Mouse (Mus musculus) layer of hippocampus, postnatal 36 days (tissue): ENCODE measurements at regions not wholly inside any gene's neighbourhood (a gene's known extent, or its start where the extent isn't known, plus 50 kb on each side); places are given as distances from the start of the nearest gene placed in this dataset.

Experiments
- DNase-seq, 2 experiments: peaks; one replicate each; pipeline ENCODE4 v3.0.0; 2022

DNA sequence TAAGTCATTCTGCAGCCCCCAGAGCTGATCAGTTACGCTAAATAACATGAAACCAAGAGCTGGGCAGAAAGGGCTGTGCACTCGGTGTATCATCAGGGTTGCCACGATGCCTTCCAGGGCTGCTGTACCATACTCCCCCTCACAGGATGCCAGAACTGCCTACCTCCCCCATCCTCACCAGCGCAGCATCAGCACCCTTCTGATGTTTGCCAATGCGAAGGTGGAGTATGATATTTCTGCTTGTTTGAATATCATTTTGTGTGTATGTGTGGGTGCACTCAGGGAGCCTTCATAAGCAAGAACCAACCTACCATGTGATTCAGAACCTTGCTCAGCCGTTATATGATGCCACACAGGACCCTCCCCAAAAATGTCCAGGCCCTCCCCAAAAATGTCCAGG lies 229.1 kb upstream of the Tle3 start:
- peak; percentile 24 to 26 for DNase-seq

DNA sequence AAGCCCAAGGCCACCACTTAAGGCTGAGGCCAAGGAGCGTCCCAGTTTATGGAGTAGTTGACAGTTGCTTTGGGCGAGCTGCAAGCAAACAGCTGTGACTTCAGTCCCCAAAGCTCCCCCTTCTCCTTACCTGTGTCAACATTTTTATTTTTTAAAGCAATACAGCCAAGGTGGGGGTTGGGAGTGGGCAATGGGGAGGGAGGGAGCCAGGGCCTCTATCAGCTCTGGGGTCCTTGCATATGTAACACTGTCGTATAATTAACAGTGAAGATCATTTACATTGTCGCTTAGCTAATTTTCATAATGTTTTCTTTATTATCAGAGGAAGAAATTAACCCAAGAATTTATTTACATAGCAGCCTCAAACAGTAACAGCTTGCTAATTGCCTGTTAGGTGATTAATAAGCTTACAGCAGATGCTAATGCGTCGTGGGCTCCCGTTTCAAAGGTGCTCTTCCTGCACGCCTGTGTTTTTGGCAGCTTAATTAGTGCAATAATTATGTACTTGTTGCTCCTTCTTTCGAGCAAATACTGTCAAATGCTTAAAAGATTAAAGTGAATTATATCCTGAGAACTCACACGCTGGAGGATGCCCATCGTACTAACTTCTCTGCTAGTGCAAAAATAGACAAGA lies 227.4 kb upstream of the Tle3 start:
- no peak for DNase-seq

DNA sequence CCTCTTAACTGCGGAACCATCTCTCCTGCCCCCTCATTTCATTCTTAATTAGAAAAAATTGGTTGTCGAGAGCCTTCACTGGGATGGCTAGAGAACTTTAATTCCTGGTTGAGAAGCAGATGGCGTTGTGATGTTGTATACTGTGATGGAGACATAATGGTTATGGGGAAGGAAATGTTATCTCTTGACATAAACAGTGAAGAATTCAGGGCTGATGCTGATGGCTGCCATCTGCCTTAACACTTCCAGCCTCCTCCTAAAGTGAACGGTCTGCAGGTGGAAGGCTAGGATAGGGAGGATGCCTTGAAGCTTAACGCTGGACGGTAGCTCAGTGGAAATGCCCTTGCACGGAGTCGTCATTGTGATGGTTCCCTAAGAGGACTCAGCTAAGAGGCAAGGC lies 226.4 kb upstream of the Tle3 start:
- DNase-seq, result no peak

DNA sequence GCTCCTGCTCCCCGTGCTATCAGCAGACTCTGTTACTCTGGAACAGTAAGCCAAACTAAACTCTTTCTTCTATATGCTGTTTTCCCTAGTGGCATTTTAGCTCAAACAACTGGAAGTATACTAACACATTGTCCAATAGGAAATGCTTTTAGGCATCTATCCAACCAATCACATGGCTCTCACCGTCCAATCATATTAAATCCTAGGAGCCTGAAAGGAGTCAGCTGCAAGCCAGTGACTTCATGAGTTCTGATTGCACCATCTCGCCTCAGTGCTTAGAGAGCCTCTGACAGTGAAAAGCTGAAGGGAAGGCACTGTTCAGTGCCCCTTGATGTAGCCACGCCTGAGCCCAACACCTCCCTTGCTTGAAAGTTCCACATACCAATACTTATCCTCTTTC lies 221.0 kb upstream of the Tle3 start:
- no peak for DNase-seq

DNA sequence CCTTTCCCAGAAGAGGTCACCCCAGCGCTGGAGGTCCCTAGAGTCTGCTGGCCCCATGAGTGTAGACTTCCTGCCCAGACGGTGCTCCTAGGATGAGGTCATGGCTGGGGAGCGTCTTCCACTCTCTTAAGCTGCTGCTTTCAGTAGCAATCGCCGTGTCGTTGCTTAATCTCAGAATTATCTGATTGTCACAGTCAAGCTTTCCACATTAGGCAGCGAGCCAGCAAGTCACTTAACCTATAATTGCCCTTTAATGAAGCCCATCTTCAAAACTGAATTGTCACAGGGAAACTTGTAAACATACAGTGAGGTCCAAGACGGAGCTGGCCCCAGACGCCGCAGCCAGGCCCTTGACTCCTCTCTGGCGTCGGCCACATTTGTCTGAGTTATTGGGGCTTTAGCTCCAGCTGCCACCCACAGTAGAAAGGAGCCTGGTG lies 220.2 kb upstream of the Tle3 start:
- DNase-seq, result no peak

DNA sequence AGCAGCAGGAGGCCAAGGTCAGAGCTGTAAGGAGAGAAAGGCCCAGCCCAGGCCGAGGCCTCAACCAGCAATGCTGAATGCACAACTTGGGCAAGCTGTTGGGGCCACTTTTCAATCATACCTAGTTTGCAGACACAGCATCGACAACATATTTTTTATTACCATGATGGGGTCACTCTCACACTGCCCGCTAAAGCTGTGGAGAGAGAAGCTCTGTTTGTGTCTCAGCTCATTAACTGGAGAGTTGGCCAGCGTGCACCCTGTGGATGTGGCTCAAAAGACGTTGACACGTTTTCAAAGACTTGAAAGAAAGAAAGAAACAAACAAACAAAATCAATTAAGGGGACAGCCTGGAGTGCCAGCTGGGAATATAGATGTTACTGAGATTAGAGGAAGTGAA lies 217.4 kb upstream of the Tle3 start:
- DNase-seq, result no peak

DNA sequence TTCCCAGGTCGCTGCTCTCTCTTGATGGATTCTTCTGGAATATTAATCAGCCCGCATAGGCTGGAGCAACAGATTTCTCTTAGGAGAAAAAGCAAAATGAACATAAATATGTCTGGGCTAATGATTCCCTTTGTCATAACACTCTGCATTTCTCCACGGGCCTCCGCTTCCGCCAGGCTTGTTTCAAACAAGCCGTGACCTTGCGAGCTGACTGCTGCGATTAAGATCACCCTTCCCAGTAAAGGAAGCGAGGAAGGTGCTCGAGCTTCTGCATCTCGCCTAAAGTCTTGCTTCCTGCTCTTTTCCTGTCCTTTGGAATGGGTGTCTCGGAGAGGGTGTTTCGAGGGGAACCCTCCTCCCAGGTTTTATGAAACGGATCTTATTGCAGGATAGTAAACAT lies 216.3 kb upstream of the Tle3 start:
- no peak for DNase-seq

DNA sequence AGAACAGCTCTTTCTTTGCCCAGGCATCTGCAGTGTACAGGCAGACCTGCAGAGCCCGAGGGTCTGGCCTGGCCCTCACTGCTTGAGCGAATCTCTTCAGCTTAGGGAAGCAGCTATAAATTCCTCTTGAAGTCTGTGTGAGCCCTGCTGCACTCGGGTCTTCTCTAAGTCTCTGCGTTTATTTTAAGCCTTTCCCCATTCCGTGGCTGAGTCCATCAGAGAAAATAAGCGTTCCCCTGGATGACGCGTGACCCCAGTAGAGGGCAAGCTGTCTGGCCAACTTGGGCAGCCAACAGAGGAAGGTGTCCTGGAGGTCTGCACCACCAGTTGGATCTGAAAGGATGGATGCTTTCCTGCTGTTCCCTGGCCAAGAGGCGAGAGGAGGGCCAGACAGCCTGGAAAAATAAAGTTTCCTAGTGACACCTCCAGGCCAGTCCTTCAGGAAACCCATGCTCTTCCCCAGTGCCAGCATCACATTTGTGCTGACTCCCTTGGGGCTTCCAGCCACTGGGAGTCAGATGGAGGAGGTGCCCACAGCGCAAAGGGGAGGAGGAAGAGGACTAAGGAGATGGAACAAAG lies 213.9 kb upstream of the Tle3 start:
- no peak for DNase-seq

DNA sequence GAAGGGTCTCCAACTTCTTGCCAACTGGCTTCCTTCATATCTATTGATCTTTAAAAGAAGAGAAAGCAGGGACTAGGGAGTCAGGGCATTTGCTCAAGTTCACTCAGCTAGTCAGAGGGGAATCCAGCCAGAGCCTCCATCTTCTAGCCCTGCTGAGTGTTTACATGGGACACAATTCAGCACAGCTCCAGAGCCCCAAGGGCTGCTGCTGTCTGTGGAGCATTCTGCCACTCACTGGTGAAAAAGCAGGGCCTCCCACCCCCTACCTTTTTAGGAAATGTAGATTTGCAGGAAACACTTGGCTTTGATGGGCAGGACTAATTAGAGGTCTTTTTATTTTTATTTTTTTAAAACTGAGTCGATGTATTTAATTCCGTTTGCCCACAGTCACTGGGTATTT lies 213.0 kb upstream of the Tle3 start:
- DNase-seq, result no peak

DNA sequence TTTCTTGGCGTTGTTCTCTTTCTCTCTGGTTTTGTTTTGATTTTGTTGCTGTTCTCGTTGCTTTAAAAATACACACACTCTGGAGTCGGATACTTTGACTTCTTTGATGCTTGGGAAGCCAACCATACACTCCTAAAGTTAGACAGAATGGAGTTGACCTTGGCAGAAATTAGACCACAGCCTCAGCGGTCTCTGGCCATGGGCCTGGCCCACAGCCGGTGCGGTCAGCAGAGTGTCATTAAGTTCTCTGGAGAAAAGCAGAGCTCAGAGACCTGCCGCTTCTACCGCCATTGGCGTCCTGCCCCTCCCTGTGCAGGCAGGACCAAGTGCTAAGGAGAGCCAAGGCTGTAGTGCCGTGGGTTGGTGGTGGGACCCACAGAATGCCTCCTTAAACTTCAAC lies 212.6 kb upstream of the Tle3 start:
- DNase-seq, result no peak

DNA sequence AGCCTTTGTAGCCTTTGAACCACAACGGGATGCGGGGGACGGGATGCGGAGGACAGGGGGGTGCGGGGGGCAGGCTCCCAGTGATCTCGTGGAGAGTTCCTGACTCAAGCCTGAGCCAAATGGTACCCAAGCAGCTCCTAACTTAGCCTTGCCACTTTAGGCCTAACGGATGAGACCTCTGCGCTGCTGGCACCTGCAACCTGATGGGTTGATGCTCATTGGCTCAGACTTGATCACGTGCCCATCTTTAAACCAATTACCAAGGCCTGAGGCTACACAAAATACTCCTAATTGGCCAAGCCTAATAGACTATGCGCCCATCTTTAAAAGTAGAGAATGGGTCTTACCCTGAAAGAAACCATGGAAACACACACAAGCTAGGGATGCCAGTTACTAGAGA lies 209.3 kb upstream of the Tle3 start:
- DNase-seq, result no peak

DNA sequence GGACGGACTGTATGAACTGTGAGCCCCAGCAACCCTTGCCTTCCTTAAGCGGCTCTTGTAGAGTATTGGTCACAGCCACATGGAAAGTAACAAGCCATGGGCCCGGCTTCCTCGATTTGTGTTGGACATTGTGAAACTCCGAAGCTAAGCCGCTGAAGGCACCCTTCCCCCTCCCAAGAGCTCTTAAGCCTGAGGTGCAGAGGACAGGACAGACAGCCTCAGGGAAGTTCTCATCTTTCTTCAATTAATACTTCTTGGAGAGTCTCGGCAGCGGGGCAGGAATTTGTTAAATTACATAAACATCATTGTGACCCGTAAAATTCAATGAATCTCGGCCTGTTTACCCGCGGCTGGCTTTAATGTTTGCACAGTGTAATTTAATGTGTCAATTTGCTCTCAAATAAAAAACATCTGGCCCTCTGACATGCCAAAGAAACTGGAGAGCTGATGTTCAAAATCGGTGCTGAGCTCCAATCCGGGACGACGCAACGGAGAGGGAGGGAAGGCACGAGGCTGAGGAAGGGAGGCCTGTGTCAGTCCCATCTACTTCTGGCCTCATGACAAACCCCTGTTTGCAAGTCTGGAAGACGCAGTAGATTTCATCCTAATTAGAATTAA lies 208.4 kb upstream of the Tle3 start:
- no peak for DNase-seq

DNA sequence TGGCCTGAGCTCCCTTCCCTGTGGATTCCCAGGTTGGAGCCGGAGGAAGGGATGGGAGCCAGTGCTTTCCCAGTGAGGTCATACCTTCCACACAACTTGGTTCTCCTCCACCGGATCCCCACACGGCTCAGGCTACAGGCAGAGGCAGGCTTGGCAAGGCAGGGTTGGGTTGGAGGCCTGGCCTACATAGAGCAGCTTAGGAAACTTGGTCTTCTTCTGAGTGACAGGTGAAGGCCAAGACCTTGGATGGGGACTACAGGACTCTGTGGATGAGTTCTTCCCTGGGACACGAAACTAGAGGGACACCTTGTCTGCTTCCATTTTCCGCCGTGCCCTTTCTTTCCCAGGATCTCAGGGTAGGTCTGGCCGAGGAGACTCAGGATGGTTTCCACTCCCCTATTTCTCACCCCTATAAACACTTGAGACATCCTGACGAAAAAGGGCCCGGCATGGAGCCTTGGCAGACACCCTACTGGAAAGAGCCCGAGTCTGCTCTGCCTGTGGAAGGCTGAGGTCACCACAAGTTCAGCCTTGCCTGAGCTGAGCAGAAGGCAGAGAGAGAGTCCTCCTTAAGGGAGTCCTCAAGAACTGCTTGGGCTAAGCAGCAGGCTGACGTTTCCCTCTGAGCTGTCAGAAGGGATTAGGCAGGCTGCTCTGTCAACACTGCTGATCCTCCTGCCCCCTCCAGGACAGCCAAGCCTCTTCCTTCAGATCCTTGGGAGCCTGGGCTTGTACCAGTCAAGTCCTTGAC lies 207.5 kb upstream of the Tle3 start:
- no peak for DNase-seq

DNA sequence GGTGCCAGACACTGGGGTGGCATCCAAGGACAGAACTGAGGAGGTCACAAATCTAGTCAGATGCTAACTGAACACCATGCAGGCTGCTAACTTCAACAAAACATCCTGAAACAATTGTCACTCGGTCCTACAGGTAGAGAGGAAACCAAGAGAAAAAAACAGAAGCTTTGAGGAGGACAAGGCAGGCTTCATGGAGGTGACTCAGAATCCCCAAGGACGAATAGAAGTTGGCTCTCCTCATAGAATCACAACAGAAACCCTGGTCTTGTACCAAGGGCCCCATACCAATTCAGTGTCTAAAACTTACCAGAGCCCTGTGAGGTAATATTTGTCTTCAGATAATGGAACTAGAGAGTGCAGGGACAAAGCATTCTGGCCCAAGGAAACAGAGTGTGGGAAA lies 206.1 kb upstream of the Tle3 start:
- DNase-seq, result no peak

DNA sequence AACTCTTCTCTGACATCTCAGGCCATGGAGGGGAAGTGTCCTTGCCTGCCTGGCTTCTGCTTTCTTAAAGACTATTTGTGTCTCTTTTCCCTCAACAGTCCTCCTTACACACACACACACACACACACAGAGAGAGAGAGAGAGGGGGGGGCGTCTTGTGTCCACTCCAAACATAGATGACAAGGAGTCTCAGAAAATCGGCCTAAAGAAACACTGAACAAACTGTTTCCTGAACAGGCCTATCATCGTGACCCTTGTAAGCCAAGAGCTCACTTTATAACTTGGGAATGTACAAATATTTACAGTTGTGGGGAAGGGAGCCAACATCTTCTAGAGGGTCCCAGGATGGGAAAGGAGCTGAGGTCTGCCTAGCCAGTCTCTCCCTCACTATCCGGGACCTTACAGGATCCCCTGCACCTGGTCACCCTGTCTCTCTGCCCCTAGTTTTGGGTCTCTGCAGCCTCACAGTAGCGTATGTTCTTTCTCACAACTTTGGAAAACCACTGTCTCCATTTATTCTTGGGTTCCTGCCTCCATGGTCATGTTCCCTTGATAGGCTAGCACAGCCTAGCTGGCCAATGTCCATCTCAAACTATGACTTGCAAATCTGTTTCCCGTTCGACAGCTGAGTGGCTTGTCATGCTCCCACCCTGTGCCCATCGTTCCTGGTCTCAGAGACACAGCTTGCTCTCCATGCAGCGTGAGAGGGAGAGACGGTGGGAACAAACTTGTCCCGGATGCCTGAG lies 204.9 kb upstream of the Tle3 start:
- DNase-seq, result no peak

DNA sequence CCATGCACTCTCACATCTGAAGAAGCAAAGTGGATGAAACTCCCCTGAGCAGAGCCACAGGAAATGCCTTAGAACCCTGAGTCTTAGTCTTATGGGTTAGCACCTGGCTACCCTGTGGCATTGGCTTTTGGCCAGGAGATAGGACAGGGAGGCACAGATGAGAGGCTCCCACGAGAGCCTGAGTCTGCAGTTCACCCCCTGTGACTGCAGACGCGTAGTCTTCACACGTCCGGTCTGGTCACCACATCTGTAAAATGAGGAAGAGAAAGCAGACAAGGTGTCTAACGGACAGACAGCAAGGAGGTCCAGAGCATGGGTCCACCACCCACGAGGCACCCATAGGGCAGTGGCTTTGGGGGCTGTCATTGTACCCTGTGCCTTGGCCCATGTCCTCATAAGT lies 203.2 kb upstream of the Tle3 start:
- DNase-seq, result no peak

DNA sequence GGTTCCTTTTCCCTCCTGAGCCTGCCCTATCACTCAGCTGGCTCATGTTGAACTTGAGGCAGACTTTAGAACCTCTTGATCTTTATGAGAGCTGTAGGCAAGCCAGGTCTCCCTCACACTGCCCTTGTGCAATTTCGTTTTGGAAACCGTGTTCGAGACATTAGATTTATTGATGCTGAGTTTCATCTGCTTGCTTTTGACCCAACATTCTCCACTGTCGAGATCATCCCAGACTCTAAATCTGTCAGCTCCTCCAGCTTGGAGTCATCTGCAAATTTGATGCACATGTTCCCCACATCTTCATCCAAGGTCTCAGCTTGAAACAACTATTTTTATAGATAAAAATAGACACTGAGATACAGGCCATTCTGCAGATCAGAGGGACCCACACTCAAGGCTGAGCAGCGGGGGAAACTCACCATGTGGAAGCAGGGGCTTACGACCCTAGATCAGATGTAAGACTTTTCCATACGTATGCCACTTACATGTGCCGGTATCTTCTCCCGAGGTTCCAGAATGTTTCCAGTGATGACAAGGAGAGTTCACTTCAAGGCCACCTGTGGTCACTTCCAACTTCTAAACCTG lies 202.6 kb upstream of the Tle3 start:
- no peak for DNase-seq

DNA sequence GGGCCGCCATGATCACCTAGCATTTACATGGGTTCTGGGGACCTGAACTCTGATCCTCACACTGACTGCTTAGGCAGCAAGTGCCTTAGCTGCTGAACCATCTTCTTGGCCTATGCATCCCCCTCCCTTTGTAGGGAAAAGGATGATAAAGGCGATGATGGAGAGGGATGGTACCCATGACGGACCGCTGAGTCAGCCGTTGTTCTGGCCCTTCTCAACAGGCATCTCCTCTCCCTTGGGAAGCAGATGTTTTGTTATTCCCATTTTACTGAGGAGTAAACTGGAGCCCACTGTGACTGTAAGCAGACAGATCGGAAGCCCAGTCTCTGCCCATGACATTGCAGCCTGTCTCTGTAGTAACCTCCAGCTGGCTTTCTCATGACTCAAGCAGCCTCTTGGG lies 201.2 kb upstream of the Tle3 start:
- DNase-seq, result no peak

DNA sequence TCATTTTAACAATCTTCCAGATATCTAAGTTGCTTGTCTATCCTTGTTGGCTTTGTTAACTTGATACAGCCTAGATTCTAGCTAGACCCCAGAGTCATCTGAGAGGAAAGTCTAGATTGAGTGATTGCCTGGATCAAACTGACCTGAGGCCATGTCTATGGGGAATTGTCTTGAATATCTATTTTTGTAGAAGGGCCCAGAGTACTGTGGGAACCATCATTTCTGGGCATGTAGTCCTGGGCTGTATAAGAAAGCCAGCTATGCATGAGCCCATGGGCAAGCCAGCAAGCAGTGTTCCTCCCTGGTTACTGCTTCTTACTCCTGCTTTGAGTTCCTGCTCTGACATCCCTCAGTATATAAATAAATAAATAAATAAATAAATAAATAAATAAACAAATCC lies 199.7 kb upstream of the Tle3 start:
- no peak for DNase-seq

DNA sequence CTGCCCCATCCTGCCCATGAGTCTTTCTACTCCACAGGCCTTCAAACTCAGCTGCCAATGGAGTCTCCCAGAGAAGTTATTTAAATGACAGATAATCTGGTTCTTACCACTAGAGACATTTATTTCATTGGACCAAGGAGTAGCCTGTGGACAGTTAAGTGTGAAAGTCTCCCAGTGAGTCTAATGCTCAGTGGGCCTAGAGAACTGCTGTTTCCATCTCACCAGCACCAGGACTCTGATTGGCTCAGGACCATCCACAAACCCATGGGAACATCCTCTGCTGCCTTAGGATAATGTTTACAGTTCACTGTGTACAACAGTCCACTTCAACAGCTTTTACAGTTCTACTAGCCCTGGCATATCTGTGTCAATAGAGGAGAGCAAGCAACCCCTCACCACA lies 198.6 kb upstream of the Tle3 start:
- DNase-seq, result no peak

DNA sequence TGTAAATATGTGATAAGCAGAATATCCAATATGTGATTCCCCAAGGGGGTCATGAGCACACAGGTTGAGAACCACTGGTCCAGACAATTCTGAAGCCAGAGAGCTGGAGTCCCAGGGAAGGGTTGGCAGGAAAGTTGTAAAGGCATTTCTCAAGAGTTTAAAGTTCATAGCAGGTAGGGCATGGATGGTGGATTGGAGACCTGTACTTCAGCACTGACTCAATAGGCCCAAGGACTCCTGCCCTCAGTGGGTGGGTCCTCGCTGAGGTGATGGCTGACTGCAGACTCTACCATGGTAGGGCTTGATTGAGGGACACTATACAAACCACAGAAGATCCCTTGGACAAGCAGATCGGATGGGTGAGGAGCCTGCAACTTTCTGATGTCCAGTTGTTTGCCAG lies 196.8 kb upstream of the Tle3 start:
- no peak for DNase-seq

DNA sequence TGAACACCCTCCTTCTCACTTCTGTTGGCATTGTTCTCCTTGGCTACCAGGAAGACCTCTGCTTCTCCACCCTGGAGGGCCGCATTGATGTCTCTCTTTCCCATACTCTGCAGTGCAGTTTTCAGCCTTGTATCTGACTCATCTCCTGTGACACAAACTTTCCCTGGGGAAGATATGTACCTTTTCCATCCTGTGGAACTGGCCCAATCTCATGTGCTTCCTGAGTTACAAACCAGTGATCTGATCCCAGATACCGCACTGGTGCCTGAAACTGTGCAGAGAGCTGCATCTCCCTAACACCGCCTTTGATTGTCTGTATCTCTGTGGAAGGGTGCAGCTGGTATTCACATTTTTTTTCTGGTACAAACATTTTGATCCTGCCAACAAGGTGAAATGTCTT lies 195.3 kb upstream of the Tle3 start:
- no peak for DNase-seq
